Mouse (Mus musculus) CH12.LX (cell line): ENCODE measurements at regions not wholly inside any gene's neighbourhood (a gene's known extent, or its start where the extent isn't known, plus 50 kb on each side); places are given as distances from the start of the nearest gene placed in this dataset.

ENCODE experiments used
- DNase-seq: peaks from one replicate; pipeline ENCODE4 v3.0.0-alpha.2; 2013; ENCODE audit errors: extremely low read depth
- H3K27ac ChIP-seq: 2 replicates; pipeline ENCODE4 v1.5.1; 2012; ENCODE audit warnings: low read depth, mild to moderate bottlenecking, control low read depth, moderate library complexity; ENCODE audit not compliant: insufficient read depth
- H3K27me3 ChIP-seq: replicated peaks from 2 replicates; pipeline ENCODE3; 2012; ENCODE audit warnings: inconsistent platforms
- H3K36me3 ChIP-seq, 2 experiments: replicated peaks in 1 of 2; 2 replicates each; pipeline versions ENCODE3 to v1.6.1; 2012; ENCODE audit warnings: inconsistent platforms in 1 of 2, low read length in 1 of 2, mild to moderate bottlenecking in 1 of 2, mixed read lengths in 1 of 2, moderate library complexity in 1 of 2; ENCODE audit not compliant: control insufficient read depth in 1 of 2, insufficient read depth in 1 of 2
- H3K4me1 ChIP-seq, 2 experiments: 2 replicates each; pipeline ENCODE4 v1.6.1; 2012; ENCODE audit warnings: inconsistent platforms in 1 of 2, moderate library complexity in 1 of 2; ENCODE audit not compliant: insufficient read depth in 2 of 2, control insufficient read depth in 1 of 2
- H3K4me2 ChIP-seq: 2 replicates; pipeline ENCODE4 v1.6.1; 2012; ENCODE audit warnings: low read depth, mild to moderate bottlenecking, control low read depth; ENCODE audit not compliant: poor library complexity, insufficient read depth, severe bottlenecking
- H3K4me3 ChIP-seq, 3 experiments: fragments of 150-350 bp in 1 of 3; sonication (generic) in 1 of 3; replicated peaks in 1 of 3; 2 replicates each; pipeline versions ENCODE3 to v1.5.1; 2011 to 2012; ENCODE audit warnings: low read depth in 2 of 3, low read length in 2 of 3, mild to moderate bottlenecking in 2 of 3, moderate library complexity in 2 of 3, control low read depth in 1 of 3, improper control_type of control experiment in 1 of 3, inconsistent platforms in 1 of 3, mixed read lengths in 1 of 3; ENCODE audit not compliant: poor library complexity in 1 of 3
- H3K79me2 ChIP-seq: replicated peaks from 2 replicates; pipeline ENCODE4 v1.6.1; 2012; ENCODE audit warnings: mild to moderate bottlenecking, moderate library complexity; ENCODE audit not compliant: control insufficient read depth, poor library complexity, insufficient read depth, severe bottlenecking; ENCODE audit errors: extremely low read depth
- H3K9ac ChIP-seq: 2 replicates; pipeline ENCODE4 v1.6.1; 2012; ENCODE audit warnings: low read depth, mild to moderate bottlenecking, control low read depth, moderate library complexity; ENCODE audit not compliant: insufficient read depth
- H3K9me3 ChIP-seq: replicated peaks from 2 replicates; pipeline ENCODE3; 2012; ENCODE audit warnings: low read length, inconsistent platforms, mixed read lengths
- BHLHE40 ChIP-seq: IDR thresholded peaks from 2 replicates; pipeline ENCODE4 v1.6.1; 2011; ENCODE audit warnings: mild to moderate bottlenecking, low read depth, low read length, improper control_type of control experiment
- CHD1 ChIP-seq: IDR thresholded peaks from 2 replicates; pipeline ENCODE4 v1.6.1; 2012; ENCODE audit warnings: low read depth, low read length, improper control_type of control experiment, inconsistent platforms
- EP300 ChIP-seq: IDR thresholded peaks from 2 replicates; pipeline ENCODE4 v1.6.1; 2011; ENCODE audit warnings: low read length, improper control_type of control experiment
- ETS1 ChIP-seq: conservative IDR thresholded peaks from 2 replicates; pipeline ENCODE4 v1.6.1; 2012; ENCODE audit warnings: low read depth, mild to moderate bottlenecking, inconsistent platforms, low read length, improper control_type of control experiment, moderate library complexity
- GABPA ChIP-seq: IDR thresholded peaks from 2 replicates; pipeline ENCODE4 v1.6.1; 2012; ENCODE audit warnings: low read depth, low read length, improper control_type of control experiment, inconsistent platforms; ENCODE audit not compliant: insufficient replicate concordance
- HCFC1 ChIP-seq: IDR thresholded peaks from 2 replicates; pipeline ENCODE4 v1.6.1; 2012; ENCODE audit warnings: low read depth, mild to moderate bottlenecking, inconsistent platforms, low read length, improper control_type of control experiment
- IRF4 ChIP-seq: IDR thresholded peaks from 2 replicates; pipeline ENCODE4 v1.6.1; 2014; ENCODE audit warnings: low read depth, mild to moderate bottlenecking, inconsistent platforms, low read length, improper control_type of control experiment
- JUN ChIP-seq: IDR thresholded peaks from 2 replicates; pipeline ENCODE4 v1.6.1; 2011; ENCODE audit warnings: low read depth, mild to moderate bottlenecking, low read length, improper control_type of control experiment, moderate library complexity; ENCODE audit not compliant: insufficient read depth
- JUND ChIP-seq: conservative IDR thresholded peaks from 2 replicates; pipeline ENCODE4 v1.6.1; 2011; ENCODE audit warnings: low read depth, low read length, improper control_type of control experiment
- KAT2A ChIP-seq: IDR thresholded peaks from 2 replicates; pipeline ENCODE4 v1.6.1; 2012; ENCODE audit warnings: low read length, improper control_type of control experiment, inconsistent platforms; ENCODE audit not compliant: insufficient replicate concordance
- MAFK ChIP-seq: IDR thresholded peaks from 2 replicates; pipeline ENCODE4 v1.6.1; 2011; ENCODE audit warnings: low read length, improper control_type of control experiment; ENCODE audit not compliant: insufficient replicate concordance
- MEF2A ChIP-seq: IDR thresholded peaks from 2 replicates; pipeline ENCODE4 v1.6.1; 2014; ENCODE audit warnings: low read depth, mild to moderate bottlenecking, inconsistent platforms, low read length, improper control_type of control experiment, borderline replicate concordance
- MXI1 ChIP-seq: IDR thresholded peaks from 2 replicates; pipeline ENCODE4 v1.6.1; 2011; ENCODE audit warnings: mild to moderate bottlenecking, low read depth, low read length, improper control_type of control experiment
- MYC ChIP-seq: IDR thresholded peaks from 2 replicates; pipeline ENCODE4 v1.6.1; 2011; ENCODE audit warnings: low read depth, mild to moderate bottlenecking, improper control_type of control experiment, low read length
- POLR2A ChIP-seq: IDR thresholded peaks from 2 replicates; pipeline ENCODE4 v1.6.1; 2011; ENCODE audit warnings: low read depth, mild to moderate bottlenecking, improper control_type of control experiment, low read length
- POLR2AphosphoS2 ChIP-seq: IDR thresholded peaks from 2 replicates; pipeline ENCODE4 v1.6.1; 2011; ENCODE audit warnings: low read depth, low read length, improper control_type of control experiment
- RCOR1 ChIP-seq: conservative IDR thresholded peaks from 2 replicates; pipeline ENCODE4 v1.6.1; 2012; ENCODE audit warnings: low read depth, mild to moderate bottlenecking, inconsistent platforms, low read length, improper control_type of control experiment
- TCF12 ChIP-seq: IDR thresholded peaks from 2 replicates; pipeline ENCODE4 v1.6.1; 2014; ENCODE audit warnings: low read depth, mild to moderate bottlenecking, inconsistent platforms, low read length, improper control_type of control experiment
- USF1 ChIP-seq: IDR thresholded peaks from 2 replicates; pipeline ENCODE4 v1.6.1; 2014; ENCODE audit warnings: low read depth, mild to moderate bottlenecking, inconsistent platforms, low read length, improper control_type of control experiment
- USF2 ChIP-seq: conservative IDR thresholded peaks from 2 replicates; pipeline ENCODE4 v1.6.1; 2011; ENCODE audit warnings: low read depth, low read length, improper control_type of control experiment
- ZKSCAN1 ChIP-seq: IDR thresholded peaks from 2 replicates; pipeline ENCODE4 v1.6.1; 2012; ENCODE audit warnings: low read depth, inconsistent platforms, low read length, improper control_type of control experiment, borderline replicate concordance
- ZMIZ1 ChIP-seq: IDR thresholded peaks from 2 replicates; pipeline ENCODE4 v1.6.1; 2012; ENCODE audit warnings: low read depth, mild to moderate bottlenecking, inconsistent platforms, low read length, improper control_type of control experiment
- ZNF384 ChIP-seq: IDR thresholded peaks from 2 replicates; pipeline ENCODE4 v1.6.1; 2012; ENCODE audit warnings: low read depth, low read length, improper control_type of control experiment, inconsistent platforms
- dilution Hi-C: fragments of 300-500 bp; cut with MboI; formaldehyde crosslinking; loops from 2 replicates; pipeline ENCODE4 v1.14.3; 2020; ENCODE audit warnings: low sequenced_read_pairs; ENCODE audit not compliant: extremely low pct_unique_long_range_greater_than_20kb, extremely low pct_ligation_motif_present
- in situ Hi-C: fragments of 300-500 bp; cut with MboI; formaldehyde crosslinking; loops from 3 replicates; pipeline ENCODE4 v1.14.3; 2019; ENCODE audit warnings: low sequenced_read_pairs, low pct_ligation_motif_present, low pct_unique_long_range_greater_than_20kb, mixed read lengths

DNA sequence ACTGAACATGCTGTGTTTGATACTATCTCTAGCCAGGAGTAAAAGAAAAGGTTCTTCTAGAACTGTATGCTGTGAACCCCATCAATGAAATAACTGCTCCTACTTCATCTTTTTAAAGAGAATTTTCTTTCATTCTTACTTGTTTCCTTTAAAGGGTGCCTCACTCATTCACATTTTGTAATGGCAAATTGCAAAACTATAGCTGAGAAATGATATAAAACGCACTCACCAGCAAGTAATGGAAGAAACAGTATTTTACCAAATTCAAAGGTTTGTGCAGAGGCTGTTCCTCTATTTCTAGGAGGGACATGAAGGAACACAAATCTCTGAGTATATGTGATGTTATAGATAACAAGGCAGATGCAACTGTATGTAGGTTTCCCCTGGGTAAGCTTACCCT is 183.4 kb downstream of the Gm11146 start:
- no peak for DNase-seq
- H3K79me2 ChIP-seq, result no peaks in the 10 kb centered on the region
- H3K36me3 ChIP-seq, result no peaks in the 10 kb centered on the region
- no peak overlapping the region for H3K4me3 ChIP-seq
- TF ChIP-seq KAT2A, result no peak
- no peak for TF ChIP-seq JUND
- no peak for TF ChIP-seq POLR2A
- no peak for TF ChIP-seq GABPA
- no peak for TF ChIP-seq MAFK
- TF ChIP-seq ETS1, result no peak
- no peak for TF ChIP-seq EP300
- TF ChIP-seq ZMIZ1, result no peak
- TF ChIP-seq USF1, result no peak
- no peak for TF ChIP-seq MYC
- no peak for TF ChIP-seq HCFC1
- TF ChIP-seq MXI1, result no peak
- TF ChIP-seq RCOR1, result no peak
- no peak for TF ChIP-seq BHLHE40
- TF ChIP-seq, all 38 proteins: peak for 0
- in situ Hi-C loops (no loop called here), dilution Hi-C loops (no loop called here)
- Histone ChIP-seq H3K9me3 (peaks cover 18% of the 10 kb centered on the region), H3K4me2 (no peak overlapping the region), H3K27me3 (no peaks in the 10 kb centered on the region), H3K4me1 (no peaks in the 10 kb centered on the region), H3K27ac (no peak overlapping the region), H3K9ac (no peak overlapping the region)

DNA sequence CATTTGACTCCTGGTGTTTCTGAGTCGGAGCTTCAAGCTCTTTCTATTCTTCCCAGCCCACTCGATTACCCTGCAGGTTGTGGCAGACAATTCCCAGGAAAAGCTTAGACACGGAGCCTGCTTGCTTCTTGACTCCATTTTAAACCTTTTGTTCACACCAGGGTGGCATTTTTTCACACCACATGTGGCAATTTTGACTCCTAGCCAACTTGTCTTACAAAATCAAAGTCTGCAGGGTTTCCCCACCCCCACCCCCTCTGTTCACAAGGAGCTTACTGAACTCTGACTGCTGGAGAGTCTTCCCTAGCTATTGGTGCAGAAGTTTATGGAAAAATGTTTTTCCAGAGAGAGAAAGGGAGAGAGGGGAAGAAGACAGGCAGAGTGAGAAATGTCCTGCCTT is 184.1 kb downstream of the Gm11146 start:
- Histone ChIP-seq H3K27ac (no peak overlapping the region), H3K27me3 (no peaks in the 10 kb centered on the region), H3K4me2 (no peak overlapping the region), H3K4me1 (no peaks in the 10 kb centered on the region), H3K36me3 (no peaks in the 10 kb centered on the region), H3K9me3 (peaks cover 16% of the 10 kb centered on the region), H3K4me3 (no peak overlapping the region), H3K9ac (no peak overlapping the region), H3K79me2 (no peaks in the 10 kb centered on the region)
- TF ChIP-seq JUN (no peak), TCF12 (no peak), GABPA (no peak), ZKSCAN1 (no peak), MAFK (no peak), ZNF384 (no peak), USF2 (no peak), CHD1 (no peak), MEF2A (no peak), POLR2AphosphoS2 (no peak), IRF4 (no peak), EP300 (no peak), ZMIZ1 (no peak)
- dilution Hi-C loops, result no loop called here
- no peak for DNase-seq
- in situ Hi-C loops, result no loop called here
